8 mouse cellular contexts compared by ENCODE assay signal in genomic region chr17:80206301-80206670, GRCm38 (mm10). TPM values are rescaled to one million over a fixed set of nuclear protein-coding genes. Genes with fewer than 3 reads are reported as not detected.
DNase-seq lines count a peak whose midpoint lies in the region; ATAC-seq and TF ChIP-seq lines count a peak whose summit lies in the region.

No protein-coding gene starts in this region.

- no peaks in the 10 kb centered on the region for H3K9me3 ChIP-seq in heart, embryonic 15.5 days (replicated peaks)
- no peaks in the 10 kb centered on the region for H3K9me3 ChIP-seq in forebrain, embryonic 11.5 days (ENCODE audit: control insufficient read depth, low read length)
- H3K9me3 ChIP-seq in limb, embryonic 12.5 days: no peaks in the 10 kb centered on the region
- H3K9me3 ChIP-seq in neural tube, embryonic 12.5 days: no peaks in the 10 kb centered on the region

- peak overlapping the region; percentile 98 for H3K9ac ChIP-seq in heart, embryonic 15.5 days
- peak overlapping the region; percentile 98 for H3K9ac ChIP-seq in forebrain, embryonic 11.5 days (ENCODE audit: low read length)
- peak overlapping the region; percentile 98 for H3K9ac ChIP-seq in limb, embryonic 12.5 days (replicated peaks)
- peak overlapping the region; percentile 91 for H3K9ac ChIP-seq in neural tube, embryonic 12.5 days

- under 1% methylated on average over 36 of the region's 36 CpGs for WGBS in heart, embryonic 15.5 days
- WGBS in forebrain, embryonic 11.5 days: under 1% methylated on average over 33 of the region's 36 CpGs
- under 1% methylated on average over 36 of the region's 36 CpGs for WGBS in limb, embryonic 12.5 days
- under 1% methylated on average over 36 of the region's 36 CpGs for WGBS in neural tube, embryonic 12.5 days

- H3K4me2 ChIP-seq in heart, embryonic 15.5 days: peak overlapping the region; percentile 85
- peak overlapping the region; percentile 88 for H3K4me2 ChIP-seq in forebrain, embryonic 11.5 days (ENCODE audit: low read depth, low read length, severe bottlenecking)
- H3K4me2 ChIP-seq in limb, embryonic 12.5 days: peak overlapping the region; percentile 91
- peak overlapping the region; percentile 92 for H3K4me2 ChIP-seq in neural tube, embryonic 12.5 days (replicated peaks)

- H3K79me3 ChIP-seq in C2C12 (ENCODE audit: low read depth): peaks cover 53% of the 10 kb centered on the region

- intact Hi-C loops in heart, postnatal 10 days (cut with DNase I): loop anchor here (2.0 kb wide), 1 partner anchor 19 kb away; the partner anchor contains the start of gene Gemin6

- peak; percentile 48 for ATAC-seq in heart, embryonic 15.5 days (replicated peaks; ENCODE audit: insufficient number of reproducible peaks, insufficient read depth, low FRiP score, low read depth)
- ATAC-seq in forebrain, embryonic 11.5 days (replicated peaks; ENCODE audit: low FRiP score): peak; percentile 71
- ATAC-seq in limb, embryonic 12.5 days (ENCODE audit: insufficient number of reproducible peaks, insufficient read depth, low FRiP score, low TSS enrichment, low read depth): peak; percentile 57; the same call in 1 of the 2 replicates
- peak; percentile 64 for ATAC-seq in neural tube, embryonic 12.5 days (ENCODE audit: low FRiP score, low read depth)

- H3ac ChIP-seq in C2C12 (ENCODE audit: control insufficient read depth, insufficient read length, low read depth): peak overlapping the region; percentile 97

- peak overlapping the region; percentile 94 for H3K27ac ChIP-seq in heart, embryonic 15.5 days
- peak overlapping the region; percentile 89 for H3K27ac ChIP-seq in bone marrow macrophage, adult 2 months (ENCODE audit: insufficient read depth, low read depth, low read length)
- peak overlapping the region; percentile 98 for H3K27ac ChIP-seq in forebrain, embryonic 11.5 days (ENCODE audit: low read depth, low read length)
- peak overlapping the region; percentile 99 for H3K27ac ChIP-seq in limb, embryonic 12.5 days
- peak overlapping the region; percentile 94 for H3K27ac ChIP-seq in neural tube, embryonic 12.5 days

- TF ChIP-seq POLR2A in bone marrow macrophage, adult 2 months (IDR thresholded peaks at IDR 0.05; ENCODE audit: borderline replicate concordance, low read depth, low read length): no peak

- H3K4me1 ChIP-seq in heart, embryonic 15.5 days (replicated peaks): peaks cover 12% of the 10 kb centered on the region
- peaks cover 6% of the 10 kb centered on the region for H3K4me1 ChIP-seq in bone marrow macrophage, adult 2 months (ENCODE audit: control insufficient read depth, insufficient read depth, low read length)
- peaks cover 4% of the 10 kb centered on the region; the same call in 1 of the 2 replicates for H3K4me1 ChIP-seq in forebrain, embryonic 11.5 days (replicated peaks; ENCODE audit: control insufficient read depth, insufficient read depth, low read length)
- H3K4me1 ChIP-seq in limb, embryonic 12.5 days (replicated peaks): peaks cover 14% of the 10 kb centered on the region; the same call in 1 of the 2 replicates
- H3K4me1 ChIP-seq in neural tube, embryonic 12.5 days: peaks cover 11% of the 10 kb centered on the region

- peaks cover 58% of the 10 kb centered on the region for H3K79me2 ChIP-seq in C2C12 (ENCODE audit: control insufficient read depth, insufficient read depth)

- no peak for TF ChIP-seq CTCF in C2C12 (IDR thresholded peaks at IDR 0.05; ENCODE audit: control insufficient read depth, insufficient read depth, insufficient read length)
- TF ChIP-seq CTCF in bone marrow macrophage, adult 2 months (IDR thresholded peaks at IDR 0.05; ENCODE audit: low read depth, low read length): no peak

- peak overlapping the region; percentile 98 for H3K4me3 ChIP-seq in heart, embryonic 15.5 days
- peak overlapping the region; percentile 97 for H3K4me3 ChIP-seq in C2C12 (ENCODE audit: insufficient read depth, poor library complexity, severe bottlenecking)
- H3K4me3 ChIP-seq in bone marrow macrophage, adult 2 months (ENCODE audit: insufficient read depth, low read length): peak overlapping the region; percentile 97
- H3K4me3 ChIP-seq in forebrain, embryonic 11.5 days (ENCODE audit: low read depth, low read length): peak overlapping the region; percentile 98
- H3K4me3 ChIP-seq in limb, embryonic 12.5 days (replicated peaks): peak overlapping the region; percentile 92
- H3K4me3 ChIP-seq in neural tube, embryonic 12.5 days: peak overlapping the region; percentile 81

- peaks cover 27% of the 10 kb centered on the region for H3K36me3 ChIP-seq in heart, embryonic 15.5 days
- H3K36me3 ChIP-seq in C2C12 (ENCODE audit: control insufficient read depth, insufficient read depth): peaks cover 49% of the 10 kb centered on the region
- H3K36me3 ChIP-seq in forebrain, embryonic 11.5 days (ENCODE audit: control insufficient read depth, insufficient read depth, low read length): peaks cover 11% of the 10 kb centered on the region; the same call in 1 of the 2 replicates
- H3K36me3 ChIP-seq in limb, embryonic 12.5 days: peaks cover 43% of the 10 kb centered on the region
- H3K36me3 ChIP-seq in neural tube, embryonic 12.5 days: peaks cover 36% of the 10 kb centered on the region

- no peaks in the 10 kb centered on the region for H3K27me3 ChIP-seq in heart, embryonic 15.5 days
- H3K27me3 ChIP-seq in C2C12 (ENCODE audit: control insufficient read depth, insufficient read depth, insufficient read length): no peaks in the 10 kb centered on the region
- H3K27me3 ChIP-seq in forebrain, embryonic 11.5 days (ENCODE audit: control insufficient read depth, insufficient read depth, low read length): no peaks in the 10 kb centered on the region
- no peaks in the 10 kb centered on the region for H3K27me3 ChIP-seq in limb, embryonic 12.5 days
- H3K27me3 ChIP-seq in neural tube, embryonic 12.5 days (replicated peaks): no peaks in the 10 kb centered on the region

- no peak for DNase-seq in heart, postnatal 10 days
- peak; percentile 79 for DNase-seq in forebrain, embryonic 11.5 days (ENCODE audit: low spot score)
- DNase-seq in right cerebral cortex, postnatal 36 days (ENCODE audit: low spot score in 2 of 2): no peak

TF ChIP-seq in C2C12, 6 proteins besides CTCF, POLR2A, EP300 and RAD21:
- TF ChIP-seq FOSL1 (IDR thresholded peaks at IDR 0.05; ENCODE audit: insufficient read depth, low read length, poor library complexity, severe bottlenecking) (no peak), MAX (IDR thresholded peaks at IDR 0.05) (no peak), MYOG (IDR thresholded peaks at IDR 0.05; ENCODE audit: control insufficient read depth, extremely low read depth, insufficient read length) (no peak), MYOD1 (IDR thresholded peaks at IDR 0.05; ENCODE audit: control insufficient read depth, insufficient read length, low read depth) (no peak), USF1 (IDR thresholded peaks at IDR 0.05; ENCODE audit: low read depth) (no peak), CEBPB (IDR thresholded peaks at IDR 0.05; ENCODE audit: low read depth) (no peak)
TF ChIP-seq in C2C12: peak in this region for 0.

RNA-seq across cellular contexts. Expression of gene Srsf7, which starts 0.8 kb away (rescaled TPM):
- polyA plus RNA-seq in heart, embryonic 15.5 days (2015; fragmentation: Nextera tagmentation; extraction: Ambion mirVana): 252 and 294 TPM in 2 replicates
- 10 to 100 TPM; 59.9 to 72.8 TPM for total RNA-seq in heart, postnatal 10 days (2021)
- polyA plus RNA-seq in C2C12 (2012; fragmentation: generic; extraction: Trizol): 228 TPM
- polyA plus RNA-seq in bone marrow macrophage, adult 2 months (2012; ENCODE audit: insufficient read depth, insufficient read length, missing spikeins): 83.7 and 102 TPM in 2 replicates
- polyA plus RNA-seq in forebrain, embryonic 11.5 days (2014; fragmentation: Nextera tagmentation; extraction: Ambion mirVana): 841 and 893 TPM in 2 replicates
- 834 and 852 TPM in 2 replicates for polyA plus RNA-seq in limb, embryonic 12.5 days (2016; fragmentation: Nextera tagmentation; extraction: Ambion mirVana)
- polyA plus RNA-seq in neural tube, embryonic 12.5 days (2016; fragmentation: Nextera tagmentation; extraction: Ambion mirVana): 600 and 615 TPM in 2 replicates

RNA-seq across cellular contexts. Expression of gene Ttc39d, which starts 1.0 kb away (rescaled TPM):
- polyA plus RNA-seq in heart, embryonic 15.5 days (2015; fragmentation: Nextera tagmentation; extraction: Ambion mirVana): 0.10 TPM in 1 of 2 replicates, not detected in the other
- total RNA-seq in heart, postnatal 10 days (2021): not detected
- polyA plus RNA-seq in C2C12 (2012; fragmentation: generic; extraction: Trizol): 0.01 TPM
- not detected in 2 replicates for polyA plus RNA-seq in bone marrow macrophage, adult 2 months (2012; ENCODE audit: insufficient read depth, insufficient read length, missing spikeins)
- 0.07 TPM in 1 of 2 replicates, not detected in the other for polyA plus RNA-seq in forebrain, embryonic 11.5 days (2014; fragmentation: Nextera tagmentation; extraction: Ambion mirVana)
- not detected in 2 replicates for polyA plus RNA-seq in limb, embryonic 12.5 days (2016; fragmentation: Nextera tagmentation; extraction: Ambion mirVana)
- polyA plus RNA-seq in neural tube, embryonic 12.5 days (2016; fragmentation: Nextera tagmentation; extraction: Ambion mirVana): 0.26 TPM in 1 of 2 replicates, not detected in the other

RNA-seq across cellular contexts. Expression of gene Gemin6, which starts 18.0 kb away (rescaled TPM):
- polyA plus RNA-seq in heart, embryonic 15.5 days (2015; fragmentation: Nextera tagmentation; extraction: Ambion mirVana): 24.2 and 26.0 TPM in 2 replicates
- total RNA-seq in heart, postnatal 10 days (2021): 1 to 10 TPM; 4.9 TPM
- polyA plus RNA-seq in C2C12 (2012; fragmentation: generic; extraction: Trizol): 28.4 TPM
- polyA plus RNA-seq in bone marrow macrophage, adult 2 months (2012; ENCODE audit: insufficient read depth, insufficient read length, missing spikeins): 7.1 and 8.0 TPM in 2 replicates
- polyA plus RNA-seq in forebrain, embryonic 11.5 days (2014; fragmentation: Nextera tagmentation; extraction: Ambion mirVana): 51.6 and 53.9 TPM in 2 replicates
- polyA plus RNA-seq in limb, embryonic 12.5 days (2016; fragmentation: Nextera tagmentation; extraction: Ambion mirVana): 36.2 and 41.1 TPM in 2 replicates
- polyA plus RNA-seq in neural tube, embryonic 12.5 days (2016; fragmentation: Nextera tagmentation; extraction: Ambion mirVana): 26.0 and 27.2 TPM in 2 replicates
